Mouse (Mus musculus) right cerebral cortex, adult 2 months (tissue): Measurements from ENCODE around the gene Elfn1.

Experiments
- DNase-seq, 2 experiments: peaks; one replicate each; pipeline ENCODE4 v3.0.0; 2021 to 2022; ENCODE audit warnings: low spot score in 2 of 2

Gene Elfn1

GRCm38 (mm10) chr5:139910755-139911300 is 3.1 kb downstream of the Elfn1 start:
- no peak for DNase-seq

- no peak for DNase-seq
These were observed 3.8 kb downstream of the Elfn1 start for GRCm38 (mm10) chr5:139911506-139911905.

- DNase-seq, result no peak
These were observed 4.5 kb downstream of the Elfn1 start for GRCm38 (mm10) chr5:139912121-139912771.

- DNase-seq, result no peak
These were observed 13.9 kb downstream of the Elfn1 start for GRCm38 (mm10) chr5:139921666-139922065.

- DNase-seq, result no peak
These were observed 16.1 kb downstream of the Elfn1 start for GRCm38 (mm10) chr5:139923867-139924266.

- no peak for DNase-seq
These were observed 22.4 kb downstream of the Elfn1 start for GRCm38 (mm10) chr5:139930102-139930501.

- DNase-seq, result no peak
These were observed 23.2 kb downstream of the Elfn1 start for GRCm38 (mm10) chr5:139930927-139931351.

- DNase-seq, result peak in 1 of 2 experiments; percentile 51
These were observed 24.3 kb downstream of the Elfn1 start for GRCm38 (mm10) chr5:139931947-139932540.

- DNase-seq, result peak; percentile 78 to 85
These were observed 25.0 kb downstream of the Elfn1 start for GRCm38 (mm10) chr5:139932595-139933271.

- peak in 1 of 2 experiments; percentile 47 for DNase-seq
These were observed 25.7 kb downstream of the Elfn1 start for GRCm38 (mm10) chr5:139933476-139933875.

- no peak for DNase-seq
These were observed 28.7 kb downstream of the Elfn1 start for GRCm38 (mm10) chr5:139936431-139936830.

GRCm38 (mm10) chr5:139944697-139945096 is 37.0 kb downstream of the Elfn1 start:
- no peak for DNase-seq

GRCm38 (mm10) chr5:139945715-139946364 is 38.1 kb downstream of the Elfn1 start:
- no peak for DNase-seq

- DNase-seq, result no peak
These were observed 39.7 kb downstream of the Elfn1 start for GRCm38 (mm10) chr5:139947446-139947845.

- no peak for DNase-seq
These were observed 40.8 kb downstream of the Elfn1 start for GRCm38 (mm10) chr5:139948552-139948951.

- DNase-seq, result no peak
These were observed 41.6 kb downstream of the Elfn1 start for GRCm38 (mm10) chr5:139949363-139949762.

- DNase-seq, result no peak
These were observed 42.3 kb downstream of the Elfn1 start for GRCm38 (mm10) chr5:139949975-139950578.

- DNase-seq, result no peak
These were observed 49.1 kb downstream of the Elfn1 start for GRCm38 (mm10) chr5:139956859-139957258.

GRCm38 (mm10) chr5:139959741-139960140 is 52.0 kb downstream of the Elfn1 start:
- DNase-seq, result no peak

- no peak for DNase-seq
These were observed 56.6 kb downstream of the Elfn1 start for GRCm38 (mm10) chr5:139964391-139964790.

GRCm38 (mm10) chr5:139965596-139965995 is 57.9 kb downstream of the Elfn1 start:
- no peak for DNase-seq
